Mouse (Mus musculus) C2C12 (cell line): ENCODE results near the gene Golgb1.

Source experiments
- CEBPB ChIP-seq: IDR thresholded peaks from one replicate; pipeline ENCODE4 v1.6.1; 2011; ENCODE audit warnings: low read depth, mild to moderate bottlenecking, control low read depth, moderate library complexity
- CTCF ChIP-seq: IDR thresholded peaks from one replicate; pipeline ENCODE4 v1.5.1; 2011; ENCODE audit not compliant: control insufficient read depth, insufficient read depth, insufficient read length
- FOSL1 ChIP-seq: IDR thresholded peaks from one replicate; pipeline ENCODE4 v1.8.0; 2011; ENCODE audit warnings: mild to moderate bottlenecking, low read length; ENCODE audit not compliant: poor library complexity, insufficient read depth, severe bottlenecking
- MAX ChIP-seq: IDR thresholded peaks from one replicate; pipeline ENCODE4 v1.6.1; 2011; ENCODE audit warnings: mild to moderate bottlenecking, control low read depth
- MYOD1 ChIP-seq: IDR thresholded peaks from one replicate; pipeline ENCODE4 v1.6.1; 2011; ENCODE audit warnings: low read depth; ENCODE audit not compliant: control insufficient read depth, insufficient read length
- MYOG ChIP-seq: IDR thresholded peaks from one replicate; pipeline ENCODE4 v1.6.1; 2011; ENCODE audit not compliant: control insufficient read depth, insufficient read length; ENCODE audit errors: extremely low read depth
- USF1 ChIP-seq: IDR thresholded peaks from one replicate; pipeline ENCODE4 v1.6.1; 2011; ENCODE audit warnings: low read depth, mild to moderate bottlenecking, control low read depth, moderate library complexity

- TF ChIP-seq CTCF, result no peak
- TF ChIP-seq MAX, result no peak
- TF ChIP-seq USF1, result no peak
- TF ChIP-seq MYOG, result no peak
- TF ChIP-seq MYOD1, result no peak
- TF ChIP-seq CEBPB, result no peak
- no peak for TF ChIP-seq FOSL1
Observed at GRCm38 (mm10) chr16:36912311-36912710, 37.4 kb downstream of the Golgb1 start.
